Mouse (Mus musculus): Measurements from ENCODE around the gene Scel. TPM values are rescaled to one million over a fixed set of nuclear protein-coding genes. Genes with fewer than 3 reads are reported as not detected.

Scel gene
- polyA plus RNA-seq, 1 experiment: not detected

GRCm38 (mm10) chr14:103649302-103649701 is 136.2 kb downstream of the Scel start:
- Histone ChIP-seq H3ac (ENCODE audit: control insufficient read depth, insufficient read length, low read depth) (no peak overlapping the region), H3K4me3 (ENCODE audit: insufficient read depth, poor library complexity, severe bottlenecking) (no peak overlapping the region), H3K27me3 (ENCODE audit: control insufficient read depth, insufficient read depth, insufficient read length) (no peaks in the 10 kb centered on the region), H3K79me3 (ENCODE audit: low read depth) (no peaks in the 10 kb centered on the region), H3K79me2 (ENCODE audit: control insufficient read depth, insufficient read depth) (no peaks in the 10 kb centered on the region), H3K36me3 (ENCODE audit: control insufficient read depth, insufficient read depth) (no peaks in the 10 kb centered on the region)
- no peak for TF ChIP-seq MYOD1 (IDR thresholded peaks at IDR 0.05; ENCODE audit: control insufficient read depth, insufficient read length, low read depth)
- TF ChIP-seq MAX (IDR thresholded peaks at IDR 0.05): no peak
- no peak for TF ChIP-seq CEBPB (IDR thresholded peaks at IDR 0.05; ENCODE audit: low read depth)
- no peak for TF ChIP-seq USF1 (IDR thresholded peaks at IDR 0.05; ENCODE audit: low read depth)
- TF ChIP-seq FOSL1 (IDR thresholded peaks at IDR 0.05; ENCODE audit: insufficient read depth, low read length, poor library complexity, severe bottlenecking): no peak

- H3K27me3 ChIP-seq (ENCODE audit: control insufficient read depth, insufficient read depth, insufficient read length): no peaks in the 10 kb centered on the region
Measured at GRCm38 (mm10) chr14:103649896-103650334, 136.8 kb downstream of the Scel start, which contains the start of gene Slain1. TSS of gene Slain1 (plus strand) at chr14:103650228.

GRCm38 (mm10) chr14:103650413-103651101 is 137.4 kb downstream of the Scel start:
- no peaks in the 10 kb centered on the region for H3K36me3 ChIP-seq (ENCODE audit: control insufficient read depth, insufficient read depth)
- no peaks in the 10 kb centered on the region for H3K27me3 ChIP-seq (ENCODE audit: control insufficient read depth, insufficient read depth, insufficient read length)
- no peak for TF ChIP-seq FOSL1 (IDR thresholded peaks at IDR 0.05; ENCODE audit: insufficient read depth, low read length, poor library complexity, severe bottlenecking)
- TF ChIP-seq USF1 (IDR thresholded peaks at IDR 0.05; ENCODE audit: low read depth): no peak
- TF ChIP-seq CTCF (IDR thresholded peaks at IDR 0.05; ENCODE audit: control insufficient read depth, insufficient read depth, insufficient read length): no peak
- no peak for TF ChIP-seq MYOG (IDR thresholded peaks at IDR 0.05; ENCODE audit: control insufficient read depth, extremely low read depth, insufficient read length)
- TF ChIP-seq MAX (IDR thresholded peaks at IDR 0.05): no peak
- TF ChIP-seq CEBPB (IDR thresholded peaks at IDR 0.05; ENCODE audit: low read depth): no peak
- no peak for TF ChIP-seq MYOD1 (IDR thresholded peaks at IDR 0.05; ENCODE audit: control insufficient read depth, insufficient read length, low read depth)
- no peaks in the 10 kb centered on the region for H3K79me2 ChIP-seq (ENCODE audit: control insufficient read depth, insufficient read depth)
- H3ac ChIP-seq (ENCODE audit: control insufficient read depth, insufficient read length, low read depth): no peak overlapping the region
- no peaks in the 10 kb centered on the region for H3K79me3 ChIP-seq (ENCODE audit: low read depth)
- H3K4me3 ChIP-seq (ENCODE audit: insufficient read depth, poor library complexity, severe bottlenecking): no peak overlapping the region

More at GRCm38 (mm10) chr14:103649896-103650334, 136.8 kb downstream of the Scel start, which contains the start of gene Slain1:
- H3K79me3 ChIP-seq (ENCODE audit: low read depth): no peaks in the 10 kb centered on the region
- H3K79me2 ChIP-seq (ENCODE audit: control insufficient read depth, insufficient read depth): no peaks in the 10 kb centered on the region
- no peak within 1 kb of the TSS for H3ac ChIP-seq (ENCODE audit: control insufficient read depth, insufficient read length, low read depth)
- no peaks in the 10 kb centered on the region for H3K36me3 ChIP-seq (ENCODE audit: control insufficient read depth, insufficient read depth)
- TF ChIP-seq USF1 (IDR thresholded peaks at IDR 0.05; ENCODE audit: low read depth): no peak
- no peak for TF ChIP-seq CEBPB (IDR thresholded peaks at IDR 0.05; ENCODE audit: low read depth)
- TF ChIP-seq MAX (IDR thresholded peaks at IDR 0.05): no peak
- no peak for TF ChIP-seq CTCF (IDR thresholded peaks at IDR 0.05; ENCODE audit: control insufficient read depth, insufficient read depth, insufficient read length)
- no peak for TF ChIP-seq MYOD1 (IDR thresholded peaks at IDR 0.05; ENCODE audit: control insufficient read depth, insufficient read length, low read depth)
- no peak for TF ChIP-seq FOSL1 (IDR thresholded peaks at IDR 0.05; ENCODE audit: insufficient read depth, low read length, poor library complexity, severe bottlenecking)
- TF ChIP-seq MYOG (IDR thresholded peaks at IDR 0.05; ENCODE audit: control insufficient read depth, extremely low read depth, insufficient read length): no peak
- no peak within 1 kb of the TSS for H3K4me3 ChIP-seq (ENCODE audit: insufficient read depth, poor library complexity, severe bottlenecking)

GRCm38 (mm10) chr14:103651106-103651505 is 138.0 kb downstream of the Scel start:
- no peak for TF ChIP-seq CTCF (IDR thresholded peaks at IDR 0.05; ENCODE audit: control insufficient read depth, insufficient read depth, insufficient read length)
- no peak for TF ChIP-seq MAX (IDR thresholded peaks at IDR 0.05)
- no peak for TF ChIP-seq MYOG (IDR thresholded peaks at IDR 0.05; ENCODE audit: control insufficient read depth, extremely low read depth, insufficient read length)
- TF ChIP-seq USF1 (IDR thresholded peaks at IDR 0.05; ENCODE audit: low read depth): no peak
- TF ChIP-seq MYOD1 (IDR thresholded peaks at IDR 0.05; ENCODE audit: control insufficient read depth, insufficient read length, low read depth): no peak
- no peak for TF ChIP-seq FOSL1 (IDR thresholded peaks at IDR 0.05; ENCODE audit: insufficient read depth, low read length, poor library complexity, severe bottlenecking)
- TF ChIP-seq CEBPB (IDR thresholded peaks at IDR 0.05; ENCODE audit: low read depth): no peak
- no peaks in the 10 kb centered on the region for H3K79me2 ChIP-seq (ENCODE audit: control insufficient read depth, insufficient read depth)
- no peaks in the 10 kb centered on the region for H3K36me3 ChIP-seq (ENCODE audit: control insufficient read depth, insufficient read depth)
- no peak overlapping the region for H3ac ChIP-seq (ENCODE audit: control insufficient read depth, insufficient read length, low read depth)
- H3K27me3 ChIP-seq (ENCODE audit: control insufficient read depth, insufficient read depth, insufficient read length): no peaks in the 10 kb centered on the region
- H3K4me3 ChIP-seq (ENCODE audit: insufficient read depth, poor library complexity, severe bottlenecking): no peak overlapping the region
- H3K79me3 ChIP-seq (ENCODE audit: low read depth): no peaks in the 10 kb centered on the region

- no peaks in the 10 kb centered on the region for H3K79me2 ChIP-seq (ENCODE audit: control insufficient read depth, insufficient read depth)
- TF ChIP-seq CTCF (IDR thresholded peaks at IDR 0.05; ENCODE audit: control insufficient read depth, insufficient read depth, insufficient read length) (no peak), USF1 (IDR thresholded peaks at IDR 0.05; ENCODE audit: low read depth) (no peak), CEBPB (IDR thresholded peaks at IDR 0.05; ENCODE audit: low read depth) (no peak), MYOD1 (IDR thresholded peaks at IDR 0.05; ENCODE audit: control insufficient read depth, insufficient read length, low read depth) (no peak), MYOG (IDR thresholded peaks at IDR 0.05; ENCODE audit: control insufficient read depth, extremely low read depth, insufficient read length) (no peak), FOSL1 (IDR thresholded peaks at IDR 0.05; ENCODE audit: insufficient read depth, low read length, poor library complexity, severe bottlenecking) (no peak), MAX (IDR thresholded peaks at IDR 0.05) (no peak)
- H3K79me3 ChIP-seq (ENCODE audit: low read depth): no peaks in the 10 kb centered on the region
- no peak overlapping the region for H3K4me3 ChIP-seq (ENCODE audit: insufficient read depth, poor library complexity, severe bottlenecking)
- H3K36me3 ChIP-seq (ENCODE audit: control insufficient read depth, insufficient read depth): no peaks in the 10 kb centered on the region
- H3ac ChIP-seq (ENCODE audit: control insufficient read depth, insufficient read length, low read depth): no peak overlapping the region
- H3K27me3 ChIP-seq (ENCODE audit: control insufficient read depth, insufficient read depth, insufficient read length): no peaks in the 10 kb centered on the region
Measured at GRCm38 (mm10) chr14:103651562-103651961, 138.4 kb downstream of the Scel start.
